Mouse (Mus musculus): ENCODE measurements around the gene Cd52. TPM values are rescaled to one million over a fixed set of nuclear protein-coding genes. Genes with fewer than 3 reads are reported as not detected.
A peak's percentile ranks its signal among the peaks of the same experiment; 100 is the strongest.
"Not testable (repeated sequence)": the region's sequence is repeated elsewhere in the genome, so short reads cannot be mapped to it uniquely, and the experiment has no call there.

Gene Cd52
- 16.6 and 28.6 TPM in 2 replicates for polyA plus RNA-seq (2015; fragmentation: Nextera tagmentation; extraction: Ambion mirVana)

GRCm38 (mm10) chr4:134094923-134095547, at the start of gene Cd52:
Gene Cd52, minus strand, starts transcription at chr4:134095082.
- Histone ChIP-seq H3K9me3 (replicated peaks; ENCODE audit: control insufficient read depth, low read length) (no peaks in the 10 kb centered on the region), H3K4me3 (ENCODE audit: low read length) (no peak within 1 kb of the TSS), H3K4me2 (ENCODE audit: low read depth, low read length) (no peak within 1 kb of the TSS), H3K27me3 (ENCODE audit: control insufficient read depth, insufficient read depth, low read length) (no peaks in the 10 kb centered on the region), H3K36me3 (ENCODE audit: control insufficient read depth, insufficient read depth) (no peaks in the 10 kb centered on the region), H3K9ac (ENCODE audit: low read length) (no peak within 1 kb of the TSS), H3K27ac (ENCODE audit: low read length) (no peak within 1 kb of the TSS), H3K4me1 (ENCODE audit: control insufficient read depth, insufficient read depth, low read length) (no peaks in the 10 kb centered on the region)
- no peak for ATAC-seq (replicated peaks; ENCODE audit: extremely low read depth, insufficient read depth, low FRiP score)
- 53% methylated on average over 3 of the region's 3 CpGs for WGBS

GRCm38 (mm10) chr4:134144297-134144696, 49.4 kb upstream of the Cd52 start:
- H3K4me3 ChIP-seq (ENCODE audit: low read length); H3K9me3 ChIP-seq (replicated peaks; ENCODE audit: control insufficient read depth, low read length); H3K9ac ChIP-seq (ENCODE audit: low read length); ATAC-seq (replicated peaks; ENCODE audit: extremely low read depth, insufficient read depth, low FRiP score); H3K27ac ChIP-seq (ENCODE audit: low read length); H3K27me3 ChIP-seq (ENCODE audit: control insufficient read depth, insufficient read depth, low read length); H3K4me2 ChIP-seq (ENCODE audit: low read depth, low read length); H3K4me1 ChIP-seq (ENCODE audit: control insufficient read depth, insufficient read depth, low read length): not testable (repeated sequence)
- peaks cover 27% of the 10 kb centered on the region for H3K36me3 ChIP-seq (ENCODE audit: control insufficient read depth, insufficient read depth)
- WGBS, result 88% methylated on average over 5 of the region's 5 CpGs

- Histone ChIP-seq H3K4me1 (ENCODE audit: control insufficient read depth, insufficient read depth, low read length) (no peaks in the 10 kb centered on the region), H3K27me3 (ENCODE audit: control insufficient read depth, insufficient read depth, low read length) (no peaks in the 10 kb centered on the region), H3K9me3 (replicated peaks; ENCODE audit: control insufficient read depth, low read length) (no peaks in the 10 kb centered on the region), H3K4me2 (ENCODE audit: low read depth, low read length) (no peak overlapping the region), H3K4me3 (ENCODE audit: low read length) (no peak overlapping the region), H3K36me3 (ENCODE audit: control insufficient read depth, insufficient read depth) (peaks cover 7% of the 10 kb centered on the region), H3K9ac (ENCODE audit: low read length) (no peak overlapping the region), H3K27ac (ENCODE audit: low read length) (no peak overlapping the region)
- no peak for ATAC-seq (replicated peaks; ENCODE audit: extremely low read depth, insufficient read depth, low FRiP score)
- WGBS, result 83% methylated on average over 2 of the region's 2 CpGs
Measured at GRCm38 (mm10) chr4:134138857-134139256, 44.0 kb upstream of the Cd52 start.

GRCm38 (mm10) chr4:134136280-134136926, 41.5 kb upstream of the Cd52 start:
- Histone ChIP-seq H3K27ac (ENCODE audit: low read length) (no peak overlapping the region), H3K4me3 (ENCODE audit: low read length) (no peak overlapping the region)

GRCm38 (mm10) chr4:134132519-134133095, 37.7 kb upstream of the Cd52 start:
- H3K4me2 ChIP-seq (ENCODE audit: low read depth, low read length), result no peak overlapping the region
- 52% methylated on average over 8 of the region's 8 CpGs for WGBS
- peaks cover 10% of the 10 kb centered on the region for H3K36me3 ChIP-seq (ENCODE audit: control insufficient read depth, insufficient read depth)
- H3K4me3 ChIP-seq (ENCODE audit: low read length), result no peak overlapping the region
- peaks cover 10% of the 10 kb centered on the region for H3K4me1 ChIP-seq (ENCODE audit: control insufficient read depth, insufficient read depth, low read length)
- no peak overlapping the region for H3K27ac ChIP-seq (ENCODE audit: low read length)
- no peaks in the 10 kb centered on the region for H3K27me3 ChIP-seq (ENCODE audit: control insufficient read depth, insufficient read depth, low read length)
- H3K9me3 ChIP-seq (replicated peaks; ENCODE audit: control insufficient read depth, low read length), result no peaks in the 10 kb centered on the region
- no peak for ATAC-seq (replicated peaks; ENCODE audit: extremely low read depth, insufficient read depth, low FRiP score)
- no peak overlapping the region for H3K9ac ChIP-seq (ENCODE audit: low read length)

More at GRCm38 (mm10) chr4:134136280-134136926, 41.5 kb upstream of the Cd52 start:
- H3K27me3 ChIP-seq (ENCODE audit: control insufficient read depth, insufficient read depth, low read length), result no peaks in the 10 kb centered on the region
- no peaks in the 10 kb centered on the region for H3K4me1 ChIP-seq (ENCODE audit: control insufficient read depth, insufficient read depth, low read length)
- H3K4me2 ChIP-seq (ENCODE audit: low read depth, low read length), result no peak overlapping the region
- H3K36me3 ChIP-seq (ENCODE audit: control insufficient read depth, insufficient read depth), result peaks cover 9% of the 10 kb centered on the region
- H3K9me3 ChIP-seq (replicated peaks; ENCODE audit: control insufficient read depth, low read length), result no peaks in the 10 kb centered on the region
- ATAC-seq (replicated peaks; ENCODE audit: extremely low read depth, insufficient read depth, low FRiP score), result no peak
- 43% methylated on average over 3 of the region's 3 CpGs for WGBS
- H3K9ac ChIP-seq (ENCODE audit: low read length), result no peak overlapping the region

- ATAC-seq (replicated peaks; ENCODE audit: extremely low read depth, insufficient read depth, low FRiP score), result no peak
- Histone ChIP-seq H3K4me1 (ENCODE audit: control insufficient read depth, insufficient read depth, low read length) (peaks cover 15% of the 10 kb centered on the region), H3K4me2 (ENCODE audit: low read depth, low read length) (no peak overlapping the region), H3K36me3 (ENCODE audit: control insufficient read depth, insufficient read depth) (peaks cover 7% of the 10 kb centered on the region), H3K27ac (ENCODE audit: low read length) (no peak overlapping the region), H3K9me3 (replicated peaks; ENCODE audit: control insufficient read depth, low read length) (no peaks in the 10 kb centered on the region), H3K27me3 (ENCODE audit: control insufficient read depth, insufficient read depth, low read length) (no peaks in the 10 kb centered on the region), H3K9ac (ENCODE audit: low read length) (no peak overlapping the region), H3K4me3 (ENCODE audit: low read length) (no peak overlapping the region)
- 64% methylated on average over 3 of the region's 3 CpGs for WGBS
Measured at GRCm38 (mm10) chr4:134132117-134132516, 37.2 kb upstream of the Cd52 start.

- WGBS, result 27% methylated on average over 6 of the region's 6 CpGs
- peaks cover 7% of the 10 kb centered on the region for H3K36me3 ChIP-seq (ENCODE audit: control insufficient read depth, insufficient read depth)
- H3K9me3 ChIP-seq (replicated peaks; ENCODE audit: control insufficient read depth, low read length), result no peaks in the 10 kb centered on the region
- H3K4me1 ChIP-seq (ENCODE audit: control insufficient read depth, insufficient read depth, low read length), result peaks cover 16% of the 10 kb centered on the region
- H3K9ac ChIP-seq (ENCODE audit: low read length), result peak overlapping the region; percentile 76
- H3K27me3 ChIP-seq (ENCODE audit: control insufficient read depth, insufficient read depth, low read length), result no peaks in the 10 kb centered on the region
- peak overlapping the region; percentile 80 for H3K4me3 ChIP-seq (ENCODE audit: low read length)
- no peak for ATAC-seq (replicated peaks; ENCODE audit: extremely low read depth, insufficient read depth, low FRiP score)
- H3K4me2 ChIP-seq (ENCODE audit: low read depth, low read length), result peak overlapping the region; percentile 81
- peak overlapping the region; percentile 82 for H3K27ac ChIP-seq (ENCODE audit: low read length)
Measured at GRCm38 (mm10) chr4:134129482-134129881, 34.6 kb upstream of the Cd52 start.

- WGBS, result under 1% methylated on average over 14 of the region's 14 CpGs
- H3K4me2 ChIP-seq (ENCODE audit: low read depth, low read length), result peak overlapping the region; percentile 81
- peak overlapping the region; percentile 82 for H3K27ac ChIP-seq (ENCODE audit: low read length)
- no peaks in the 10 kb centered on the region for H3K27me3 ChIP-seq (ENCODE audit: control insufficient read depth, insufficient read depth, low read length)
- H3K9me3 ChIP-seq (replicated peaks; ENCODE audit: control insufficient read depth, low read length), result no peaks in the 10 kb centered on the region
- peak overlapping the region; percentile 80 for H3K4me3 ChIP-seq (ENCODE audit: low read length)
- peaks cover 7% of the 10 kb centered on the region for H3K36me3 ChIP-seq (ENCODE audit: control insufficient read depth, insufficient read depth)
- H3K9ac ChIP-seq (ENCODE audit: low read length), result peak overlapping the region; percentile 76
- H3K4me1 ChIP-seq (ENCODE audit: control insufficient read depth, insufficient read depth, low read length), result peaks cover 18% of the 10 kb centered on the region
- peak; percentile 61 for ATAC-seq (replicated peaks; ENCODE audit: extremely low read depth, insufficient read depth, low FRiP score)
Measured at GRCm38 (mm10) chr4:134128983-134129362, 34.1 kb upstream of the Cd52 start.
